ENCODE assay signal across 8 mouse cellular contexts in the genomic region with DNA sequence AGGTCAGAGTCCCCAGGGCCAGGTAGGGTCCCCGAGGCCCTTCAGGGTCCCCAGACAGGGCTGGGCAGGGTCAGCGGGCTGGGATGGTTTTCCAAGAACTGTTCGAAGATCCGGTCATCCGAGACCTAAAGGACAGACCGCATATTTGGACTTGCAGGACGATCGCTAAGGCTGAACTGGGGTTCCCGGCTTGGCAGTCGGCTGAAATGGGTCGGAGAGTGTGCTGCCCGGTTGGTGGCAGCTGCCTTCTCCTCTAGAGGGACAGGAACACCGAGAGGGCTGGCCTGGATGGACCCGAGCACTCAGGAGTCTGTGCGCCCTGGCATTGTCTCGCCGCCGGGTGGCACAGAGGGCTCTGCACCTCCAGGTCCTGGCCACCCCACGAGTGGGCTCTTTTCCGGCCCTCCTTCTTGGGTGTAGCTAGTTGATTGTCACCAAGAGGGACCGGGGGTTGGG. TPM values are rescaled to one million over a fixed set of nuclear protein-coding genes. Genes with fewer than 3 reads are reported as not detected.
DNase-seq lines count a peak whose midpoint lies in the region; ATAC-seq and TF ChIP-seq lines count a peak whose summit lies in the region.

No protein-coding gene starts in this region.

- no peaks in the 10 kb centered on the region for H3K79me2 ChIP-seq in liver, adult 2 months (ENCODE audit: control insufficient read depth, insufficient read depth, low read length)

- H3K9me3 ChIP-seq in embryonic facial prominence, embryonic 12.5 days: no peaks in the 10 kb centered on the region
- no peaks in the 10 kb centered on the region for H3K9me3 ChIP-seq in midbrain, postnatal 0 days (ENCODE audit: low read length)

- H3K36me3 ChIP-seq in embryonic facial prominence, embryonic 12.5 days: no peaks in the 10 kb centered on the region
- H3K36me3 ChIP-seq in liver, adult 2 months (ENCODE audit: control insufficient read depth, insufficient read depth, low read length): no peaks in the 10 kb centered on the region
- no peaks in the 10 kb centered on the region for H3K36me3 ChIP-seq in midbrain, postnatal 0 days (ENCODE audit: insufficient read depth, low read length)

- no peak for ATAC-seq in embryonic facial prominence, embryonic 12.5 days (ENCODE audit: insufficient number of reproducible peaks, insufficient read depth, low FRiP score, low TSS enrichment)
- peak; percentile 38 for ATAC-seq in midbrain, postnatal 0 days (ENCODE audit: low FRiP score)

- H3K4me1 ChIP-seq in embryonic facial prominence, embryonic 12.5 days: peaks cover 14% of the 10 kb centered on the region
- H3K4me1 ChIP-seq in liver, adult 2 months (ENCODE audit: control insufficient read depth, insufficient read depth, low read length): peaks cover 2% of the 10 kb centered on the region; the same call in 1 of the 2 replicates
- H3K4me1 ChIP-seq in midbrain, postnatal 0 days (ENCODE audit: insufficient read depth, low read length): peaks cover 6% of the 10 kb centered on the region; the same call in 1 of the 2 replicates

- H3K27me3 ChIP-seq in embryonic facial prominence, embryonic 12.5 days: no peaks in the 10 kb centered on the region
- H3K27me3 ChIP-seq in liver, adult 2 months (ENCODE audit: control insufficient read depth, insufficient read depth, low read length): no peaks in the 10 kb centered on the region
- H3K27me3 ChIP-seq in midbrain, postnatal 0 days (ENCODE audit: insufficient read depth, low read length): no peaks in the 10 kb centered on the region

- TF ChIP-seq POLR2A in liver, adult 2 months (IDR thresholded peaks at IDR 0.05; ENCODE audit: extremely low read depth, insufficient read depth, low read length): no peak

- H3K4me3 ChIP-seq in embryonic facial prominence, embryonic 12.5 days: peak overlapping the region; percentile 56
- H3K4me3 ChIP-seq in liver, adult 2 months (ENCODE audit: insufficient read depth, low read depth, low read length): peak overlapping the region; percentile 69
- peak overlapping the region; percentile 83 for H3K4me3 ChIP-seq in midbrain, postnatal 0 days (ENCODE audit: low read depth, low read length)

- 2% methylated on average over 21 of the region's 21 CpGs for WGBS in embryonic facial prominence, embryonic 12.5 days
- 5% methylated on average over 21 of the region's 21 CpGs for WGBS in liver, adult 2 months
- WGBS in midbrain, postnatal 0 days: under 1% methylated on average over 21 of the region's 21 CpGs

- H3K27ac ChIP-seq in embryonic facial prominence, embryonic 12.5 days: peak overlapping the region; percentile 58; the same call in 1 of the 2 replicates
- H3K27ac ChIP-seq in liver, adult 2 months (replicated peaks; ENCODE audit: insufficient read depth, low read depth, low read length): no peak overlapping the region
- peak overlapping the region; percentile 72 for H3K27ac ChIP-seq in midbrain, postnatal 0 days (ENCODE audit: low read depth, low read length)

- peak overlapping the region; percentile 87 for H3K9ac ChIP-seq in embryonic facial prominence, embryonic 12.5 days
- H3K9ac ChIP-seq in liver, adult 2 months (ENCODE audit: low read depth, low read length): peak overlapping the region; percentile 82
- peak overlapping the region; percentile 90 for H3K9ac ChIP-seq in midbrain, postnatal 0 days (replicated peaks; ENCODE audit: low read length, poor library complexity, severe bottlenecking)

- H3K4me2 ChIP-seq in embryonic facial prominence, embryonic 12.5 days (replicated peaks): peak overlapping the region; percentile 89
- H3K4me2 ChIP-seq in midbrain, postnatal 0 days (ENCODE audit: low read depth, low read length, poor library complexity, severe bottlenecking): peak overlapping the region; percentile 94

- TF ChIP-seq CTCF in liver, adult 2 months (IDR thresholded peaks at IDR 0.05; ENCODE audit: low read depth, low read length): no peak
- peak; percentile 54 for TF ChIP-seq CTCF in midbrain, postnatal 0 days (IDR thresholded peaks at IDR 0.05)

- DNase-seq in right cerebral cortex, adult 18-20 months: peak; percentile 46
- DNase-seq in right cerebral cortex, postnatal 36 days (ENCODE audit: low spot score in 2 of 2): no peak
- peak; percentile 73 to 81 for DNase-seq in heart, adult 9 months (ENCODE audit: low spot score in 2 of 2)
- DNase-seq in kidney, adult 8-10 months: peak; percentile 55 to 72
- DNase-seq in liver, adult 2 months (ENCODE audit: extremely low read depth, low read depth, low spot score): no peak
- peak; percentile 56 for DNase-seq in midbrain, postnatal 0 days (ENCODE audit: low spot score)
- DNase-seq in spleen, postnatal 4 days (ENCODE audit: low spot score in 2 of 2): peak; percentile 37 to 71

RNA-seq across cellular contexts. Expression of gene Afap1, which starts 0.7 kb away (rescaled TPM):
- polyA plus RNA-seq in embryonic facial prominence, embryonic 12.5 days (2016; fragmentation: Nextera tagmentation; extraction: Ambion mirVana): 25.6 and 26.3 TPM in 2 replicates
- 0.55 and 1.1 TPM in 2 replicates for total RNA-seq in liver, adult 2 months (2014; rRNA removed)
- polyA plus RNA-seq in liver, adult 2 months (2012; rRNA removed): 0.46 and 0.73 TPM in 2 replicates
- 65.4 and 80.9 TPM in 2 replicates for total RNA-seq in midbrain, postnatal 0 days (2014; rRNA removed)
- 43.5 and 43.8 TPM in 2 replicates for polyA plus RNA-seq in midbrain, postnatal 0 days (2015; fragmentation: Nextera tagmentation; extraction: Ambion mirVana)

Comparison
In these comparisons a context has a peak if more than half of its experiments do, and no peak if none do; other contexts are left out.
1. DNase-seq: peak in right cerebral cortex, adult 18-20 months (single experiment), heart, adult 9 months (2 of 2), kidney, adult 8-10 months (2 of 2), midbrain, postnatal 0 days (single experiment) and spleen, postnatal 4 days (2 of 2); none in right cerebral cortex, postnatal 36 days (0 of 2) and liver, adult 2 months (single experiment).
2. RNA of gene Afap1, which starts 0.7 kb away (polyA plus RNA-seq): 43.5 to 43.8 TPM in midbrain, postnatal 0 days and 25.6 to 26.3 TPM in embryonic facial prominence, embryonic 12.5 days; 0.46 to 0.73 TPM in liver, adult 2 months; every median in the first group is over 10 times any median in the second.
3. Peak in every context shown above with its lines, with median percentiles within 50 percentile points of each other: H3K4me3 ChIP-seq and H3K9ac ChIP-seq.